Mouse (Mus musculus): Measurements from ENCODE around the gene Rai1.

The Rai1 gene

GRCm38 (mm10) chr11:60193556-60193955 is 88.7 kb downstream of the Rai1 start:
- DNase-seq, result no peak

DNA sequence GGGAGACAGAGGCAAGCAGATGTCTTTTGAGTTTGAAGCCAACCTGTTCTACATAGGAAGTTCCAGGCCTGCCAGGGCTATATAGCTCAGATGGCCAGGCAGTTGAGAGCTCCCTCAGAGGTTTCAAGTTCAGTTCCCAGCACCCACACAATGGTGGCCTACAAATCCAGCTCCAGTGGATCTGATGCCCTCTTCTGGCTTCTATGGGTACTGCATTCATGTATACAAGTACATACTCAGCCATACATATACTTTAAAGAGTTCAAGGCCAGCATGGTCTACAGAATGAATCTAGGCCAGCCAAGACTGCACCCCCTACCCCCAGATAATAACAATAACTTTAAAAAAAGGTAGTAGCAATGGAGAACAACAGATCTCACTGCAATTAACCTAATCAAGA is 90.3 kb downstream of the Rai1 start:
- DNase-seq, result no peak

DNA sequence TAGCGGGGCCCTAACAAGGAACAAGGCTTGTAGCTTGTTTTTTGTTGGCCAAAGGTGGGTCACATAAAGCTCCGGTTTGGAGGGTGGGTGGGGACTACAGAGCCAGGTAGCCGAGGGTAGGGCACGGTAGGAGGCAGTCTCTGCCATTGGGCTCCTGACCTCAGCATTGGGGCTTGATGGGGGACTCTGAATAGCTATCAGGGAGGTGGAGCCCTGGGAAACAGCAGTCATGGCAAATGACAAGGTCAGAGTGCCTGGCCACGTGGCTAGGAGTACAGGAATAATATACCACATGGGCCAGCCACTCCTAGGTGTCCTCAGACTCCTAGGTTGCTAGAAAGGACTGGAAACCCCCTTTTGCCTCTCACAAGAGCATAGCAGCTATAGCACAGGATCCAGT is 91.5 kb downstream of the Rai1 start:
- DNase-seq, result no peak

DNA sequence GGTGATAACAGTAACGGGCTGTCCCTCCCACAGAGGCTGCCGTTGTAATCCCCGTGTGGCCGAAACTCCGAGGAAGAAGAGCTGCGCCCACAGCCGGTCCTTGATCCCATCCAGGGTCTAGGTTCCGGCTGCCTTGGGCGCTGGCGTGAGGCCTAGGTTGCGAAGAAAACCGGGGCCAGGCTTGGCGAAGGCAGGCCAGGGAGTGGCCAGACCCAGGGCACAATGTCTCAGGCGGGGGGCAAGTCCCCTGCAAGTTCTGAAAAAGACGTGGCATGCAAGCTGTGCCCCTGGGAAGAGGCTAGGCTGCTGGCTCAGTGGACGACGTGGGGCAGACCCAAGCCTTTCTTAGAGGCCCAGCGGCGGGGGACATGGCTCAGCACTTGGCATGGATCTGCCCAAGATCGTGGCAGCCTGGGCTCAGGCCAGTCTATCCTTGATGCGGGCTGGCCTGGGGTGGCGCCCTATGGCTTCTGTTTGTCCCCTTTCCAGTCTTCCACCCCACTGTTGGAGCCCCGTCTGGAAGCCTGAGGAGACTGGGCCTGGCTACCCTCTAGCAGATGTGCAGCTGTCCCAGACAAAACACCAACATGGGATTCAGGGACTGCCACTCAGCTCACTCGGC is 93.3 kb downstream of the Rai1 start:
- DNase-seq, result no peak

GRCm38 (mm10) chr11:60198651-60199050 is 93.8 kb downstream of the Rai1 start:
- DNase-seq, result no peak

DNA sequence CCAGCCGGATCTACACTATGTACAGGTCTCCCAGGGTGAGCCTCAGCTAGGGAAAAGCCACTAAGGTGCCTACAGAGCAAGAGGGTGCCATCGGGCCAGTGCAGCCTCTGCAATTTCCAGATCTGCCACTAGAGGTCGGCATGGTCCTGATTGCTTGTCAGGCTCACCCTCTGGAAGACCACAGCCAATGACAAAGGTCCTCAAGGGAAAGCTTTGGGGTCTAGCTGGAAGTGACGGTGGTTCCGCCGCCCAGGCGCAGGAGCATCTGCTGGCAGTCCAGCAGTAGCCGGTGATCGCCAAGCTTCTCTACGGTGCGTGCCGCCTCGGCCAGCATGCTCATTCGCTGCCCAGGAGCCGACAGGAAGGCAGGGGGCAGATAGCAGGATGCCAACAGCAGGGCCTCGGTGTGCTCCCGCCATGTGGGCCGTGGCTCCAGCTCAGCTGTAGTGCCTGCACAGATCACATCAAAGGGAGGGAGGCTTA is 94.9 kb downstream of the Rai1 start:
- peak; percentile 73 to 91 for DNase-seq

- DNase-seq, result no peak
Observed at GRCm38 (mm10) chr11:60200384-60200783, 95.6 kb downstream of the Rai1 start.

DNA sequence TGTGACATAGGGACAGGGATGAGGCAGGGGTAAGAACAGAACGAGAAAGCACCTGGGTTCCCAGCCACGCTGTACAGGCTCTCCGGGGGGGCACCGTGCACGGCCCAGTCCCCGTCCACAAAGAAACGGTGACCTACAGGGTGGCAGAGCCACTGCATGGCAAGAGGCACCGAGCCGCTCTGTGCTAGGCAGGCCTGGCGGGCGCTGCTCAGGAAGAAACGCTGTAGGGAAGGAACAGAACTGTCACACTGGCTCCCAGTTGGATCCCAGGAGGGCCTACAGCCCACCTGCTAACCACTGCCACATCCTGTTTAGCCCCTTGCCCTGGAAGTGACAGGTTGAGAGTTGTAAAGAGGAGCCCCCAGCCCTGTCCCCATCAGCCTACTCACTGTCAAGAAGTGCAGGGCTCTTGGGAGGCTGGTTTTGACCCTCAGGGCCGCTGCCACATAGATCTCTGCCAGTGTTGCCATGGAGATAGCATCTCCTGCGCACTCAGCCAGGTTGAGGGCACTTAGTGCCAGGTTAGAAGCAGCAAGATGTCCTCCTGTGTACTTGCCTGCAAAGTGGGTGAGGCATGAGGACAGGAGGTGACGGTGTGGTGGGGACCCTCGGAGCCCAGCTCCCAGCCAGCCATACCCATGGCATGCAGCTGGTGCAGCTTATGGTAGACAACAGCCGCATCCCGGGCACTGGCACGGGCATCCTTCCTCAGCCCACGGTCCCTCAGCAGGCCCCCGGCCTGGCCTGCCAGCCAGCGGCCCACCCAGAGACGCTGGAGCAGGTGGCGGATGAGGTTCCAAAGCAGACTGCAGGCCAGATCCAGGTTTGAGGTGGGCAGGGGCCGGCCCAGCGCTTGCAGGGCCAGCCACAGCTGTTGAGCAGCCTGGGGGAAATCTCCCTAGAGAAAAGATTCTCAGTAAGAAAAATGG is 98.2 kb downstream of the Rai1 start:
- DNase-seq, result no peak

DNA sequence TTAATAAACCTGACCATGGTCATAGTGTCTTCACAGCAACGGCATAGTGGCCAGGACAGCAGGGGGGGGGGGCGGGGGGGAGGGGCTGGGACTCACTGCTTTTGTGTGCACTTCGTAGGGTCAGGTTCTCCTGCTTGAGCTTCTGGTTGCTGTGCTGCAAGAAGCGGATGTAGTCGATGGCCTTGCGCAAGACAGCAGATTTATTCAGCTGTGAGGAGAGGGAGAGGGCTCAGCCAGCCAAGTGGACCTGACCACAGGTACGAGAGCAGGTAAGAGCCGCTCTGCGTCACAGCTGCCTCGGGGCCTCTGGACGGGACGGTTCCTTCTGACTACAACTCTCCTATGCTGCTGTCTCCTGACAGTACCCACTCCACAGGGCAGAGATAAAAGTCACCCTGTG is 100.2 kb downstream of the Rai1 start:
- DNase-seq, result no peak

GRCm38 (mm10) chr11:60206207-60206606 is 101.4 kb downstream of the Rai1 start:
- DNase-seq, result no peak

DNA sequence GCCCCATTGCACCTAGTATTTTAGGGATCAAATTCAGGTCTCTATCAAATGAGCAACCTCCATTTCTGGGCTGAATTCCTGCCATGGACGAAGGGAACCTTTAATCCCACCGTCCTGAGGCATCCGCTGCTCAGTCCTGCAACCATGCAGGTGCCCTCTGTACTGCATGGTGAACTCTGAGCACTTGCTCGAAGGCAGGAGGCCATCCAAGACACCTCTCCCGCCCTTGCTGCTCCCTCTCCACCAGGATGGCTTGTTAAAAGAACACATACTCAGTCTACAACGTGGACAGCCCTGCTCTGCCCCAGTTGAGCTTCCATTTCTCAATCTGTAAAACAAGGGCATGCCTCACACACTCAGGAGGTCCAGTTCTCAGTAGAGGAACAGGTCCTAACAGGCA is 103.4 kb downstream of the Rai1 start:
- DNase-seq, result no peak

DNA sequence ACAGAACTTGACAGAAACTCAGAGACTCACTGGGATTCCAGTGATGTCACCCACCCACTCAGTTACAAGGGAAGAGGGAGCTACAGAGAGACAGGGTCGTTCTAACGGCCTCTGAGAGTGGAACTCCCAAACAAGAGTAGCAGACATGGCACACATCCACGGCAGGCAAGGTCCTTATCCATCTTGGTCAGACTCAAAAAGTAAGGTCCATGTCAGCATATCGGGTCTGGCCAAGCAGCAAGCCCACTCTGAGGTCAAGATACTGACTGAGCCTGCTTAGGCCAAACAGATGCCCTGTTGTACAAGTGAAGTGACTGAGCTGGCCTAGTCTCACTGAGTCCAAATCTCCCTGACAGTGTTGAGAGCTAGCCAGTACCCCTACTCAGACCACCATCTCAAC is 103.9 kb downstream of the Rai1 start:
- DNase-seq, result no peak

DNA sequence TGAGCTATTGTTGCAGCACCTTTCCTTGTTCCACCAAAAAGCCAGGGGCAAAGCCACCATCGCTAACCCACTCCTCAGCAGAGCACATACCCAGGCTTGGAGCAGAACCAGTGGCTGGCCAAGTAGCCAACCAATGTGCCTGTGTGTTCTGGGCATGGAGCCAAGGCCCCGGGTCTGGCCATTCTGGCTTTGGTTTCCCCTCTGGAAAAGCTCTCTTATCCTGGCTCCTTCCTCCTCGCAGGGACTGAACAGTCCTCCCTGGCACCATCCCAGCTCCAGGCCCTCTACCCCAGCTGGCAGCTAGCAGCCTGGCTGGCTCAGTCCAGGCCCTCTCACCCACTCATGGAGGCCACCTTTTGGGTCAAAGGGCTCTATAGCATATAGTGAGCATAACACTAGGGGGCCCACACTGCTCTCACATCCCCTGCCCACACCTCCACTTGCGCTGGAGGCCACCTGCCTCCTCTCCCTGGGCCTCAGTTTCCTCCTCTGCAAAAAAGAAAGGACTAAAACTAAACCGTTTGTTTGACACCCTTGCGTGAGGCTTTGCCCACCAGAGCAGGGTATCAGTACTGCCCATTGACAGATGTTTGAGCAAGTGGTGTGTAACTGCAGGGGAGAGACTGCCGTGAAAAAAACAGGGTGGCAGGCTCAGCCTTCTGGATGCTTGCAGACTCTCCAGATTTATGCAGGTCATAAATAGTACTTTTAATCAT is 104.6 kb downstream of the Rai1 start:
- peak in 1 of 2 experiments; percentile 32 for DNase-seq

DNA sequence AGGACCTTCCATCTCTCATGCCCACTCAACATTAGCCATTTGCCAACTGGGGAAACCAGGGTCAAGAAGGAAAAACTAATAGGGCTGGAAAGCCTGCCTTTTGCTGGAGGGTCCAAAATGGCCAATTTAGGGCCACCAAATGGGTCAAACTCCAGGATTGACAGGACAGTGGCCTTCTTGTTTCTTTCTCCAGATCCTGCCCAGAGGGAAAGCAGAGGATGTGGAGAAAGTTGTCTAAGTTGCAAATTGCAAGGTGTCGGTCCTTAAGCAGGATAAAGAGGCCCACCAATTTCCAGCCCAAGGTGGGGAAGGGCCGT is 105.1 kb downstream of the Rai1 start:
- DNase-seq, result no peak

DNA sequence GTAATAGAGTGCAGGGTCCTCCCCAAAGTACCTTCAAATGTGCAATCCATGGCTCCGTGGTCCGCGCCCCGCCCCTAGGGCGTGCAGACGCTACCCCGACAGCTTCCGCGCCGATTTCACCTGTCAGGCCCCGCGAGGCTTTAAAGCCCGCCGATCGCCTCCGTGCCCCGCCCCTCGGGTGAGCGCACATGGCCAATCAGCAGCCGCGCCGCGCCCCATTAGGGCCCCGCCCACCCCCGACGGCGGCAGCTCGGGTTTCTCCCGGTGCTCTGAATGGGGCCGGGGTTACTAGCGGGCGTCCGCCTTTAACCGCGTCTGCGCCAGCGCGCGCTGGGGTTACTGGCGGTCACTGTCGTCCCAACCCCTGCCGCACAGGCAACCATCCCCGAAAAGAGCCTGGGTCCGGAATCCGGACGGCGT is 105.5 kb downstream of the Rai1 start:
- DNase-seq, result peak; percentile 91 to 95

- DNase-seq, result no peak
Observed at GRCm38 (mm10) chr11:60211152-60211551, 106.3 kb downstream of the Rai1 start.

GRCm38 (mm10) chr11:60211761-60212160 is 106.9 kb downstream of the Rai1 start:
- DNase-seq, result no peak

- DNase-seq, result no peak
Observed at GRCm38 (mm10) chr11:60213266-60213665, 108.5 kb downstream of the Rai1 start.

- no peak for DNase-seq
Observed at GRCm38 (mm10) chr11:60216671-60217070, 111.9 kb downstream of the Rai1 start.

DNA sequence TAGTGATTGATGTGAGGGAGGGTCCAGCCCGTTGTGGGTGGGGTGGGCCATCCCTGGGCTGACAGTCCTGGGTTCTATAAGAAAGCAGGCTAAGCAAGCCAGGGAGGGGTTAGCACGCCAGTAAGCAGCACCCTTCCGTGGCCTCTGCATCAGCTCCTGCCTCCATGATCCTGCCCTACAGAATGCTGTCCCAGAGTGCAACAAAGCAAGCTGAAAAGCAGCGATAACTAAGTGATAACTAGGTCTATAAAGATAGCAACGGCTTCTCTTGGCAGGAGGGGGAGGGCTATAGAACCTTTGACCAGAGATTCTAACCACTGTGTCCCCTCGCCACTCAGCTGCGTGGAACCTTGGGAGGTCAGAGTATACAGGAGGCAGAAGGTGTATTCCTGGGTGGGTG is 112.7 kb downstream of the Rai1 start:
- DNase-seq, result no peak

DNA sequence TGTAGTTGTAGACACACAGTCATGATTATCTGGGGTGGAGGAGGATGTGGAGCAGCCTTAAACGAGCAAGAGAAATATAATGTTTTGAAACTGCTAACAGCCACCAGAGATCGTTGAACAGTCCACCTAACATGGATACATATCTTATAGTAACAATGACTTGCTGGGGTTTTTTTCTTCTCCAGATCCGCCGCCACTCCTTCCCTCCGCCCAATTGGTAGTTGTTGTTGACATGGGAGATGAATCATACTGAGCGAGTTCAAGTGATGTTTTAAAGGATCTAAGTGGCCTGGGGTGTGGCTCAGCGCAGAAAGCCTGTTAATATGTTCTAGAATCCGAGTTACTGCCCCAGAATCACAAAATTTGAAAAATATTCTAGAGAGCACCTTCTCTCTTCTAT is 114.8 kb downstream of the Rai1 start:
- no peak for DNase-seq

- DNase-seq, result peak; percentile 88 to 96
Observed at GRCm38 (mm10) chr11:60220291-60220804, 115.5 kb downstream of the Rai1 start.

GRCm38 (mm10) chr11:60221425-60221824 is 116.6 kb downstream of the Rai1 start:
- no peak for DNase-seq

All from spleen, adult 18-20 months (tissue).